Mouse (Mus musculus): ENCODE measurements around the gene Rest.

DNA sequence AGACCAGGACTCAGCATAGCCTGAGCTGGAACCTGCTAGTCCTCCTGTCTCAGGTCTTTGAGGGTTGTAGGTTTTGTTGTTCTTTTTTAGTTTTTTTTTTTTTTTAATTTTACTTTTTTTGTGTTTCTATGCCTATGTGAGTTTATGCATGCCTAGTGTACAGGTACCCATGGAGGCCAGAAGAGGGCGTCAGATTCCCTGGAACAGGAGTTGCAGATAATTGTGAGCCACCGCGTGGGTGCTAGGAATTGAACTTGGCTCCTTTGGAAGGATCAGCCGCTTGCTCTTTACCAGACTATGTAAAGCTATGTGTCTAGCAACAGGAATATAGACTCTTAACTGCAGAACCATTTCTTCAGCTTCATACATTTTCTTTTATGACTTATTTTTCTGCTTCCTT, 48.9 kb downstream of the Rest start:
- TF ChIP-seq CTCF (IDR thresholded peaks at IDR 0.05), result no peak
- no peak for TF ChIP-seq EP300 (IDR thresholded peaks at IDR 0.05)
